27 mouse cellular contexts compared by ENCODE assay signal in genomic region chr1:35708176-35708788, GRCm38 (mm10).
DNase-seq lines count a peak whose midpoint lies in the region; ATAC-seq and TF ChIP-seq lines count a peak whose summit lies in the region.
"Had no signal": no experiment of that assay in that cellular context is flagged by ENCODE, and none has a peak within 500 bp of the region (broad histone marks: within the 10 kb centered on the region; RNA-seq: fewer than 3 reads in every experiment).

No protein-coding gene starts in this region.

- H3K9ac ChIP-seq in heart, adult 2 months (ENCODE audit: low read depth, low read length) = no peak overlapping the region
- H3K9ac ChIP-seq in lung, postnatal 0 days (replicated peaks; ENCODE audit: low read depth) = no peak overlapping the region
- H3K9ac ChIP-seq in midbrain, embryonic 16.5 days (ENCODE audit: low read depth, low read length) = no peak overlapping the region
- H3K9ac ChIP-seq: embryonic facial prominence, embryonic 13.5 days; forebrain, embryonic 15.5 days; heart, embryonic 13.5 days; hindbrain, embryonic 13.5 days; intestine, embryonic 15.5 days; kidney, embryonic 15.5 days; liver, embryonic 15.5 days; lung, embryonic 15.5 days had no signal

- DNase-seq in heart, adult 2 months = no peak
- no peak for DNase-seq in heart, postnatal 25 days (ENCODE audit: low spot score)
- no peak for DNase-seq in lung, postnatal 0 days (ENCODE audit: low spot score)
- DNase-seq in lung, postnatal 25 days (ENCODE audit: low spot score) = no peak
- DNase-seq in induced T-regulatory cell, adult 2 months (ENCODE audit: low read depth) = peak; percentile 8
- DNase-seq in testis, postnatal 14 days (ENCODE audit: low spot score) = no peak
- DNase-seq: adrenal gland, postnatal 36 days; cerebellum, adult 18-20 months; cerebellum, postnatal 25 days; embryo, embryonic 11 days; gastrocnemius, postnatal 10 days; heart, postnatal 14 days; kidney, postnatal 4 days; layer of hippocampus, adult 9-11 months; liver had no signal

- no peaks in the 10 kb centered on the region for H3K79me2 ChIP-seq in heart, adult 2 months (replicated peaks; ENCODE audit: control insufficient read depth, insufficient read depth, low read length)

- TF ChIP-seq CTCF in heart, adult 2 months (IDR thresholded peaks at IDR 0.05) = 0 out of 2 replicates have a peak, but pooled peaks have one; percentile 18
- 0 out of 2 replicates have a peak, but pooled peaks have one; percentile 7 for TF ChIP-seq CTCF in lung, postnatal 0 days (IDR thresholded peaks at IDR 0.05)

- no peaks in the 10 kb centered on the region for H3K9me3 ChIP-seq in lung, postnatal 0 days (ENCODE audit: low read length)
- no peaks in the 10 kb centered on the region for H3K9me3 ChIP-seq in midbrain, embryonic 16.5 days (replicated peaks; ENCODE audit: control insufficient read depth, low read length, poor library complexity, severe bottlenecking)
- H3K9me3 ChIP-seq: embryonic facial prominence, embryonic 13.5 days; forebrain, embryonic 15.5 days; heart, embryonic 13.5 days; hindbrain, embryonic 13.5 days; intestine, embryonic 15.5 days; kidney, embryonic 15.5 days; limb, embryonic 10.5 days; liver, embryonic 15.5 days; lung, embryonic 15.5 days had no signal

- no peak for ATAC-seq in lung, postnatal 0 days
- ATAC-seq in midbrain, embryonic 16.5 days = no peak
- ATAC-seq: forebrain, embryonic 15.5 days; intestine, embryonic 15.5 days had no signal

- H3K4me3 ChIP-seq in heart, adult 2 months = no peak overlapping the region
- H3K4me3 ChIP-seq in lung, postnatal 0 days (ENCODE audit: low read depth, low read length) = no peak overlapping the region
- H3K4me3 ChIP-seq in midbrain, embryonic 16.5 days (ENCODE audit: low read depth, low read length) = no peak overlapping the region
- H3K4me3 ChIP-seq: embryonic facial prominence, embryonic 13.5 days; erythroblast, embryonic 14.5 days; forebrain, embryonic 15.5 days; heart, embryonic 13.5 days; hindbrain, embryonic 13.5 days; intestine, embryonic 15.5 days; kidney, embryonic 15.5 days; limb, embryonic 10.5 days; liver, embryonic 15.5 days; lung, embryonic 15.5 days had no signal

- no peaks in the 10 kb centered on the region for H3K4me1 ChIP-seq in heart, adult 2 months (ENCODE audit: control insufficient read depth, insufficient read depth, low read length)
- no peaks in the 10 kb centered on the region for H3K4me1 ChIP-seq in lung, postnatal 0 days (ENCODE audit: insufficient read depth, low read depth, low read length)
- H3K4me1 ChIP-seq in midbrain, embryonic 16.5 days (ENCODE audit: control insufficient read depth, insufficient read depth, low read length) = no peaks in the 10 kb centered on the region
- H3K4me1 ChIP-seq: forebrain, embryonic 15.5 days; heart, embryonic 13.5 days; hindbrain, embryonic 13.5 days; intestine, embryonic 15.5 days; kidney, embryonic 15.5 days; limb, embryonic 10.5 days; liver, embryonic 15.5 days; lung, embryonic 15.5 days had no signal

- no peaks in the 10 kb centered on the region for H3K36me3 ChIP-seq in heart, adult 2 months (ENCODE audit: control insufficient read depth, insufficient read depth, low read length)
- H3K36me3 ChIP-seq in lung, postnatal 0 days (ENCODE audit: insufficient read depth, low read length) = no peaks in the 10 kb centered on the region
- H3K36me3 ChIP-seq in midbrain, embryonic 16.5 days (ENCODE audit: control insufficient read depth, insufficient read depth, low read length) = no peaks in the 10 kb centered on the region
- H3K36me3 ChIP-seq: embryonic facial prominence, embryonic 13.5 days; forebrain, embryonic 15.5 days; heart, embryonic 13.5 days; hindbrain, embryonic 13.5 days; intestine, embryonic 15.5 days; kidney, embryonic 15.5 days; limb, embryonic 10.5 days; liver, embryonic 15.5 days; lung, embryonic 15.5 days had no signal

- H3K27me3 ChIP-seq in heart, adult 2 months (ENCODE audit: control insufficient read depth, insufficient read depth, low read length) = no peaks in the 10 kb centered on the region
- H3K27me3 ChIP-seq in lung, postnatal 0 days (replicated peaks; ENCODE audit: insufficient read depth, low read length) = no peaks in the 10 kb centered on the region
- H3K27me3 ChIP-seq in midbrain, embryonic 16.5 days (ENCODE audit: control insufficient read depth, insufficient read depth, low read depth, low read length) = no peaks in the 10 kb centered on the region
- H3K27me3 ChIP-seq: embryonic facial prominence, embryonic 13.5 days; forebrain, embryonic 15.5 days; heart, embryonic 13.5 days; hindbrain, embryonic 13.5 days; intestine, embryonic 15.5 days; kidney, embryonic 15.5 days; liver, embryonic 15.5 days; lung, embryonic 15.5 days had no signal

- TF ChIP-seq POLR2A in heart, adult 2 months (IDR thresholded peaks at IDR 0.05; ENCODE audit: insufficient read depth, low read depth, low read length) = no peak

- TF ChIP-seq EP300 in heart, adult 2 months (IDR thresholded peaks at IDR 0.05; ENCODE audit: insufficient read depth, low read depth, low read length) = no peak
- no peak for TF ChIP-seq EP300 in lung, postnatal 0 days (IDR thresholded peaks at IDR 0.05)

- H3K4me2 ChIP-seq in lung, postnatal 0 days (replicated peaks; ENCODE audit: low read depth, low read length) = no peak overlapping the region
- H3K4me2 ChIP-seq in midbrain, embryonic 16.5 days (ENCODE audit: low read length) = no peak overlapping the region
- H3K4me2 ChIP-seq: embryonic facial prominence, embryonic 13.5 days; forebrain, embryonic 15.5 days; heart, embryonic 13.5 days; hindbrain, embryonic 13.5 days; intestine, embryonic 15.5 days; kidney, embryonic 15.5 days; liver, embryonic 15.5 days; lung, embryonic 15.5 days had no signal

- WGBS in heart, adult 2 months = 67% methylated on average over 2 of the region's 2 CpGs
- WGBS in lung, postnatal 0 days = 75% methylated on average over 2 of the region's 2 CpGs
- WGBS in midbrain, embryonic 16.5 days = 92% methylated on average over 2 of the region's 2 CpGs

- H3K27ac ChIP-seq in heart, adult 2 months = no peak overlapping the region
- no peak overlapping the region for H3K27ac ChIP-seq in lung, postnatal 0 days (ENCODE audit: low read length)
- no peak overlapping the region for H3K27ac ChIP-seq in midbrain, embryonic 16.5 days (ENCODE audit: low read length)
- H3K27ac ChIP-seq: embryonic facial prominence, embryonic 13.5 days; forebrain, embryonic 15.5 days; heart, embryonic 13.5 days; hindbrain, embryonic 13.5 days; intestine, embryonic 15.5 days; kidney, embryonic 15.5 days; limb, embryonic 10.5 days; liver, embryonic 15.5 days; lung, embryonic 15.5 days; macrophage had no signal

- intact Hi-C loops in heart, adult 2 months (cut with DNase I) = no loop called here
- intact Hi-C loops in heart, postnatal 25 days (cut with DNase I) = no loop called here
